Mouse (Mus musculus): Measurements from ENCODE around the gene Ulk3. TPM values are rescaled to one million over a fixed set of nuclear protein-coding genes. Genes with fewer than 3 reads are reported as not detected.

The Ulk3 gene
- polyA plus RNA-seq, 1 experiment from 2014 or later, result 20.3 TPM

GRCm38 (mm10) chr9:57601353-57601706 lies 12.1 kb downstream of the Ulk3 start:
- Histone ChIP-seq H3K27me3 (peaks cover 16% of the 10 kb centered on the region), H3K4me2 (no peak overlapping the region), H3K36me3 (no peaks in the 10 kb centered on the region), H3K9ac (no peak overlapping the region), H3K4me1 (peaks cover 3% of the 10 kb centered on the region; the same call in 1 of the 2 replicates), H3K27ac (no peak overlapping the region), H3K4me3 (no peak overlapping the region), H3K9me3 (no peaks in the 10 kb centered on the region)
- 46% methylated on average over 2 of the region's 2 CpGs for WGBS
- no peak for ATAC-seq (ENCODE audit: insufficient number of reproducible peaks, insufficient read depth, low FRiP score, low TSS enrichment, low read depth)

- Histone ChIP-seq H3K4me1 (peaks cover 6% of the 10 kb centered on the region; the same call in 1 of the 2 replicates), H3K27me3 (peaks cover 24% of the 10 kb centered on the region), H3K27ac (no peak overlapping the region), H3K4me3 (no peak overlapping the region), H3K36me3 (no peaks in the 10 kb centered on the region), H3K9ac (no peak overlapping the region), H3K9me3 (no peaks in the 10 kb centered on the region), H3K4me2 (no peak overlapping the region)
- ATAC-seq (ENCODE audit: insufficient number of reproducible peaks, insufficient read depth, low FRiP score, low TSS enrichment, low read depth), result no peak
- 72% methylated on average over 8 of the region's 8 CpGs for WGBS
These were observed 12.8 kb downstream of the Ulk3 start for GRCm38 (mm10) chr9:57602098-57602497.

GRCm38 (mm10) chr9:57604875-57605274 lies 15.6 kb downstream of the Ulk3 start:
- H3K27ac ChIP-seq, result no peak overlapping the region
- H3K9ac ChIP-seq, result no peak overlapping the region
- no peaks in the 10 kb centered on the region for H3K9me3 ChIP-seq
- peaks cover 27% of the 10 kb centered on the region for H3K27me3 ChIP-seq
- no peaks in the 10 kb centered on the region for H3K36me3 ChIP-seq
- H3K4me3 ChIP-seq, result no peak overlapping the region
- no peak for ATAC-seq (ENCODE audit: insufficient number of reproducible peaks, insufficient read depth, low FRiP score, low TSS enrichment, low read depth)
- peaks cover 6% of the 10 kb centered on the region; the same call in 1 of the 2 replicates for H3K4me1 ChIP-seq
- 76% methylated on average over 4 of the region's 4 CpGs for WGBS
- no peak overlapping the region for H3K4me2 ChIP-seq

DNA sequence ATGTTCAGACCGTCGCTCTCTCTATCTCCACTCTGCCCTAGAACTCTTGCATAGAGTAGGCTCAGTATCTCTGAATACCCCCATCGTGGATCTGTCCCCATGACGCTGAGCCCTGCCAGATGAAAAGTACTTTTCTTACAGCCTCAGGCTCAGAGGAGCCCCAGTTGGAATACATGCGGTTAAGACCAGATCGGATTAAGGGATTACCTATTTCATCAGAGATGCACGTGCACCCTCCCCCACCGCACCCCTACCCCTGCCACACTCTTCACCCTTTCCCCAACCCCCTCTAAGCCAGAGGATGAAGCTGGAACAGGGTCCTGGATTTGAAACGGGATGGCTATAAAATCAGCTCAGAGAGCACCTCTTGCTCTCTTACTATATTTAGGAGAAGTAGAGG lies 16.3 kb downstream of the Ulk3 start:
- Histone ChIP-seq H3K4me1 (peaks cover 6% of the 10 kb centered on the region; the same call in 1 of the 2 replicates), H3K9ac (no peak overlapping the region), H3K4me2 (no peak overlapping the region), H3K4me3 (no peak overlapping the region), H3K9me3 (no peaks in the 10 kb centered on the region), H3K36me3 (no peaks in the 10 kb centered on the region), H3K27me3 (peaks cover 27% of the 10 kb centered on the region), H3K27ac (no peak overlapping the region)
- 13% methylated on average over 9 of the region's 9 CpGs for WGBS
- ATAC-seq (ENCODE audit: insufficient number of reproducible peaks, insufficient read depth, low FRiP score, low TSS enrichment, low read depth), result no peak

DNA sequence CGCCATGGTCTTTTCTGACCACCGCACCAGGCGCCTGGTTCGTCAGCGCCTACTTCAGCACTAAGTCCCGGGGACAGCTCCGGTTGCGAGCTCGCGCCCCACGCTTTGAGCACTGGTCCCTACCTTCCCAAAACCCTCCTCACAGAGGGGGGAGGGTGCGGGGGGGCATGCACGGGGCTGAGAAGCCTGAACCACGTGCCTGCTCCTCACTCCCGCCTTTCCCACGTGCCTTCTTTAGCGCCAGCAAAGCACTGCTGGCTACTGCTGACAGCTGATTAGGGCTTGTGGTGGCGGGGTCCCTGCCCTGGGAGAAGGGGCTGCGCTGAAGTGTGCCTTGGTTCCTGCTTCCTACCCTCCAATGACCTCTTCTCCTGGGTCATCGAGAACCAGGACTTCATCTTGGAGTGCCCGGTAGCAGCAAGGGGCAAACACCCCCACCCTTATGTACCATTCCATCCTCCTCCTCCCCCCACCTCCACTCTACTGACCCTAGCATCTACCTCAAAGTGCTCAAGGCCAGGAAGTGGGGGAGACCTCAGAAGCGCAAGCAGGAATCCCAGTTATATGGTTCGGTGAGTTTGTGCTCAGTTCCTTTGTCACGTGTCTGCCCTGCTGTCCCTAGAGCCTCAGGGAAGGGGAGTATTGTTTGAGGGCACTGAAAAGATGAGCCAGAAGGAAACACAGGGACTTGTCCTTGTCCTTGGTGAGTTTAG lies 17.0 kb downstream of the Ulk3 start, which contains the start of gene Cplx3:
Gene Cplx3, minus strand, starts transcription at position 143 of the 713 bp plus-strand sequence.
- Histone ChIP-seq H3K9me3 (no peaks in the 10 kb centered on the region), H3K36me3 (no peaks in the 10 kb centered on the region), H3K4me2 (peak within 1 kb of the TSS; percentile 12; the same call in 1 of the 2 replicates), H3K27me3 (peaks cover 27% of the 10 kb centered on the region), H3K9ac (no peak within 1 kb of the TSS), H3K27ac (no peak within 1 kb of the TSS), H3K4me3 (no peak within 1 kb of the TSS), H3K4me1 (peaks cover 6% of the 10 kb centered on the region; the same call in 1 of the 2 replicates)
- WGBS, result 5% methylated on average over 24 of the region's 24 CpGs
- peak; percentile 40; the same call in 1 of the 2 replicates for ATAC-seq (ENCODE audit: insufficient number of reproducible peaks, insufficient read depth, low FRiP score, low TSS enrichment, low read depth)

GRCm38 (mm10) chr9:57609803-57610202 lies 20.6 kb downstream of the Ulk3 start:
- Histone ChIP-seq H3K27me3 (peaks cover 23% of the 10 kb centered on the region), H3K9me3 (no peaks in the 10 kb centered on the region), H3K27ac (no peak overlapping the region), H3K9ac (no peak overlapping the region), H3K36me3 (no peaks in the 10 kb centered on the region), H3K4me1 (peaks cover 6% of the 10 kb centered on the region; the same call in 1 of the 2 replicates), H3K4me2 (no peak overlapping the region), H3K4me3 (no peak overlapping the region)
- WGBS, result 50% methylated on average over 3 of the region's 3 CpGs
- ATAC-seq (ENCODE audit: insufficient number of reproducible peaks, insufficient read depth, low FRiP score, low TSS enrichment, low read depth), result no peak

DNA sequence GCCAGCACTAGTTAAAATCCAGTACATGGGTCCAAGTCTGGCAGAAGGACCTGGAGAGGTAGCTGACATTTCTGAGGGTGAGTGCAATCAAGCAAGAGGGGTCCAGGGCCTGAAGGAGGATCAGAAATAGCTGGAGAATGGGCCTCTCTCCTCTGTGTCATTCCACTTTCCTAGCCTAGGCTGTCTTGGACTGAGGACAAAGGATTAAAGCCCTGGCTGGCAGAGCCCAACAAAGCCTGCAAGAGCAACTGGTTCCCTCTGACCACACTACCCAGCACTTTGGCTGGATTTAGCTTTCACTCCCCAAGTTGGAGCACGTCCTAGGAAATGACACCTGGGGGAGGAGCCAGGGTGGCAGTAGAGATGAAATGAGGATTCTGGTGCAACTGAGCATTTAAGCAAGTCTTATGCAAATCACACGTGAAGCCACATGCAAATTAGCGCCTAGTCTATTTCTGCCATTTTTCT lies 21.1 kb downstream of the Ulk3 start:
- peaks cover 6% of the 10 kb centered on the region; the same call in 1 of the 2 replicates for H3K4me1 ChIP-seq
- H3K4me2 ChIP-seq, result no peak overlapping the region
- H3K27ac ChIP-seq, result no peak overlapping the region
- 57% methylated on average over 3 of the region's 3 CpGs for WGBS
- no peaks in the 10 kb centered on the region for H3K36me3 ChIP-seq
- H3K27me3 ChIP-seq, result peaks cover 19% of the 10 kb centered on the region
- no peak overlapping the region for H3K9ac ChIP-seq
- no peak for ATAC-seq (ENCODE audit: insufficient number of reproducible peaks, insufficient read depth, low FRiP score, low TSS enrichment, low read depth)
- no peaks in the 10 kb centered on the region for H3K9me3 ChIP-seq
- H3K4me3 ChIP-seq, result no peak overlapping the region

DNA sequence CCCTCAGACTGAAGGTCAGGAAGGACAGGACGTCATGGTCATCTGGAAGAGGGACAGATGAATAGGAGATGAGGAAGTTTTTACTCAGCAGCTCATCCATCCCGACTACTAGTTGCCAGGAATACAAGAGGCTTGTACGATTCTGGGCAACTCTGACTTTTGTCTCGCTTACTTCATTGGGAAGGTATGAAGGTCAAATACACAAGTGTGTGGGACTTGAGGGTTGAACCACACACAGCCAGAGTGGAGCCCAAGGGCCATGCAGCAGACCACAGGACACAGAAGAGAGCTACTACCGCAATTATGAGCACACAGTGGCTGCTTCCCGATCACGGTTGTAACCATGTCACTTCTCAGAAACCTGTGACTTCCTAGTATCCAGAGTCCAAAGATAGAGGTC lies 23.3 kb downstream of the Ulk3 start:
- H3K9me3 ChIP-seq, result no peaks in the 10 kb centered on the region

GRCm38 (mm10) chr9:57613975-57614374 lies 24.7 kb downstream of the Ulk3 start:
- Histone ChIP-seq H3K36me3 (no peaks in the 10 kb centered on the region), H3K27ac (no peak overlapping the region), H3K4me3 (no peak overlapping the region), H3K9me3 (no peaks in the 10 kb centered on the region), H3K4me2 (no peak overlapping the region), H3K27me3 (no peaks in the 10 kb centered on the region), H3K9ac (no peak overlapping the region), H3K4me1 (no peaks in the 10 kb centered on the region)
- WGBS, result 89% methylated on average over 7 of the region's 7 CpGs
- no peak for ATAC-seq (ENCODE audit: insufficient number of reproducible peaks, insufficient read depth, low FRiP score, low TSS enrichment, low read depth)

More for the DNA sequence above, 23.3 kb downstream of the Ulk3 start:
- no peak for ATAC-seq (ENCODE audit: insufficient number of reproducible peaks, insufficient read depth, low FRiP score, low TSS enrichment, low read depth)
- WGBS, result 79% methylated on average over 7 of the region's 7 CpGs
- Histone ChIP-seq H3K4me1 (no peaks in the 10 kb centered on the region), H3K27ac (no peak overlapping the region), H3K9ac (no peak overlapping the region), H3K36me3 (no peaks in the 10 kb centered on the region), H3K4me3 (no peak overlapping the region), H3K4me2 (no peak overlapping the region), H3K27me3 (no peaks in the 10 kb centered on the region)

GRCm38 (mm10) chr9:57614786-57615185 lies 25.5 kb downstream of the Ulk3 start:
- H3K27ac ChIP-seq, result no peak overlapping the region
- WGBS, result 75% methylated on average over 4 of the region's 4 CpGs
- no peaks in the 10 kb centered on the region for H3K36me3 ChIP-seq
- H3K4me3 ChIP-seq, result no peak overlapping the region
- ATAC-seq (ENCODE audit: insufficient number of reproducible peaks, insufficient read depth, low FRiP score, low TSS enrichment, low read depth), result no peak
- H3K4me1 ChIP-seq, result no peaks in the 10 kb centered on the region
- no peaks in the 10 kb centered on the region for H3K27me3 ChIP-seq
- H3K9ac ChIP-seq, result no peak overlapping the region
- H3K9me3 ChIP-seq, result no peaks in the 10 kb centered on the region
- no peak overlapping the region for H3K4me2 ChIP-seq

DNA sequence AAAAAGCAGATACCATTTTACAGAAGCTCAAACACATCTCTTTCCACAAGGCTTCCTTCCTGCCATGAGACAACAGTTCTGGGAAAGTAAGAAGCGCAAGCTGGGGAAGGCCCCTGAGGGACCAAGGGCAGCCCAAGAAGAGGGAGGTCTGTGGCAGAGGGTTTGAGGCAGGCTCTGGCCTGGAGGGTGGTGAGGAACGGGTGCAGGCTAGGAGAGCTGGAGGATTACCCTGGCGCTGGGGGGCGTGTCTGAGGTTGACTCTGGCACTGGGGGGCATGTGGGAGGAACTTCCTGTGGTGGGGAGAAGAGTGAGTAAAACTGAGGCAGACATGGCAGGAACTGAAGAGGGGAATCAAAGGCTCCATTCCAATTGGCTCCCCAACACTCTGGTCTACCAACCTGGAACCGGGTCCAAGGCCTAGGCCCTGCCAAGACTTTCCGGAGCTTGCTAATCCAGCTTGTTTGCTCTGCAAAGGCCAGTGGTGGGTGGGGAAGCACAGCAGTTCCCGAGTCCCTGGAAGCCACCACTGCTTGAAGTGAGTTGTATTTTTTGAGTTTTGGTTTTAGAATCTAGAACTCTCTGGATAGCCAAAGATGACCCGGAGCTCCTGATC lies 28.4 kb downstream of the Ulk3 start:
- no peaks in the 10 kb centered on the region for H3K4me1 ChIP-seq
- no peaks in the 10 kb centered on the region for H3K27me3 ChIP-seq
- H3K9me3 ChIP-seq, result no peaks in the 10 kb centered on the region
- 78% methylated on average over 8 of the region's 8 CpGs for WGBS
- H3K9ac ChIP-seq, result no peak overlapping the region
- no peaks in the 10 kb centered on the region for H3K36me3 ChIP-seq
- H3K4me3 ChIP-seq, result no peak overlapping the region
- no peak overlapping the region for H3K4me2 ChIP-seq
- no peak for ATAC-seq (ENCODE audit: insufficient number of reproducible peaks, insufficient read depth, low FRiP score, low TSS enrichment, low read depth)
- H3K27ac ChIP-seq, result no peak overlapping the region

DNA sequence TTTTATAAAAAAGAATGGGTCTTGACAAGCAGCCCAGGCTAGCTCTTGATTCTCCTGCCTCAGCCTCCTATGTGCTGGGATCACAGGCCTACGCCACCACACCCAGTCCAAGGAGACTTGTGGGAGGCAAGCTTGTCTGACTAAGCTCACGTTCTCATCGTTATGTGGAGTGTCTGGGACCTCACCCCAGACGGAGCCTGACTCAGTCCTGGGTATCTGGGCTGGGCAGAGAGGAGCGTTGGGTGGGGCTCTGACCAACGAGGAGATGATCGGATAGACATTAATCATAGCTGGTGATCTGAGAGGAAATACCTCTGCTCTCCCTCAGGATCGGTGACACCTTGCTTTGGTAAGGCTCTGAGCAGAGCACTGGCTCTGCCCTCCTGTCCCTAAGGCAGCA lies 29.6 kb downstream of the Ulk3 start:
- WGBS, result 75% methylated on average over 8 of the region's 8 CpGs
- ATAC-seq (ENCODE audit: insufficient number of reproducible peaks, insufficient read depth, low FRiP score, low TSS enrichment, low read depth), result no peak
- no peaks in the 10 kb centered on the region for H3K27me3 ChIP-seq
- H3K4me1 ChIP-seq, result no peaks in the 10 kb centered on the region
- no peaks in the 10 kb centered on the region for H3K9me3 ChIP-seq
- H3K9ac ChIP-seq, result no peak overlapping the region
- no peak overlapping the region for H3K4me3 ChIP-seq
- no peaks in the 10 kb centered on the region for H3K36me3 ChIP-seq
- H3K27ac ChIP-seq, result no peak overlapping the region
- H3K4me2 ChIP-seq, result no peak overlapping the region
